Mouse (Mus musculus) megakaryocyte, embryonic 14.5 days (primary cell): ENCODE data around the gene Vps53.

Experiments
- FLI1 ChIP-seq: IDR thresholded peaks from 2 replicates; pipeline ENCODE4 v1.6.1; 2012; ENCODE audit warnings: low read length, inconsistent platforms, mixed read lengths
- GATA1 ChIP-seq: IDR thresholded peaks from 3 replicates; pipeline ENCODE4 v1.6.1; 2012; ENCODE audit warnings: mixed read lengths, low read length, inconsistent platforms, borderline replicate concordance

DNA sequence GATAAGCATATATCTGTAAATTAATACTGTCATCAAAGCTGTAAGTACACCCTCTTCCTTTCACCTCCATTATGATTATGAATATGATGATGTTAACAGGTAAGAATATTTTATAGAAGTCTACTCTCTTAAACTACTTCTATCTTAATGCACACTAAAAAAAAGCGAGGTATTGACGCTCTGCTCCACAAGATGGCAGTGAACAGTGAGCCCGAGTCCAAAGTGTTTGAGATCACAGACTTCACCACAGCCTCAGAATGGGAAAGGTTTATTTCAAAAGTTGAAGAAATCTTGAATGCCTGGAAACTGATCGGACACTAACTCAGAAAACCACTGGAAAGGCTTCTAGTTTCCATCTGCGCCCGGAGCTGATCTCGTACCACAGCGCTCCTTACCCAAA is 85.8 kb downstream of the Vps53 start:
- TF ChIP-seq GATA1 (no peak), FLI1 (no peak)
